Mouse (Mus musculus) small intestine, adult 2 months (tissue): ENCODE measurements around the gene Mfsd5.

Experiments
- CTCF ChIP-seq: fragments of 200-500 bp; IDR thresholded peaks from 2 replicates; pipeline ENCODE4 v1.5.1; 2012; ENCODE audit warnings: low read depth, mild to moderate bottlenecking, control low read depth, inconsistent platforms, low read length, moderate library complexity, mixed read lengths; ENCODE audit not compliant: insufficient replicate concordance, insufficient read length; ENCODE audit errors: extremely low read depth
- POLR2A ChIP-seq: fragments of 200-500 bp; IDR thresholded peaks from 2 replicates; pipeline ENCODE4 v1.6.1; 2012; ENCODE audit warnings: low read depth, mild to moderate bottlenecking, control low read depth, inconsistent platforms, low read length, moderate library complexity

DNA sequence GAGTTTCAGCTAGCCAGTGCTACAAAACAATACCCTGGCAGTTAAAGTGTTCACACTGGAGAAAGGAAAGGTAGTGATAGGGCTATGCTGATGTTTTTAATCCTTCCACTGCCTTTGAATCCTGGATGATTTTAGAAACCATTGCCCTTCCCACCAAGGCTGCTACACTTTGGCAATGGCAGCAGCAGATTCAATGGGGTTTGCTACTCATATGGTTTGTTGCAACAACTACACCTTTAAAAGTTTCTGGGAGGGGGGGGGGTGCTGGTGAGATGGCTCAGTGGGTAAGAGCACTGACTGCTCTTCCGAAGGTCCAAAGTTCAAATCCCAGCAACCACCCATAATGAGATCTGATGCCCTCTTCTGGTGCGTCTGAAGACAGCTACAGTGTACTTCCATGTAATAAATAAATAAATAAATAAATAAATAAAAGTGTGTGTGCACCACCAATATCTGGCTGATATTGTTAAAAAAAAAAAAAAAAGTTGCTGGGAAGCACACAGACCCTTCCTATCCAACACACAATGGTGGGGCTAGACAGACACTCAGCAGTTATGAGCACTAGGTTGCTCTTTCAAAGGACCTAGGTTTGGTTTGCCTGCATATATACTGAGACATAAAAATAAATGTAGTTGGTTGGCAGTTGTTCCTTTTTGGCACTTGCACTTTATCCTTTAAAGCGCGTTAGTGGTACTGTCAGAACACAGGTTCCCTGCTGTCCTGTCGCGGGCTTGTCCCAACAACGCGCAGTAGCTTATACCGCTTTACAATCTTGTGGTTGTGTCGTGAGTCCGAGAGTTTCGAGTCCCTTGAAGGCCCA lies 45.6 kb downstream of the Mfsd5 start:
- no peak for TF ChIP-seq CTCF
- no peak for TF ChIP-seq POLR2A
